Mouse (Mus musculus) embryonic facial prominence, embryonic 12.5 days (tissue): ENCODE results near the gene Gbe1. TPM values are rescaled to one million over a fixed set of nuclear protein-coding genes. Genes with fewer than 3 reads are reported as not detected.

Experiments used
- ATAC-seq: fragments of 200-750 bp; cut with Nextera tagmentation; 2 replicates; pipeline ENCODE4 v1.8.0; 2017; ENCODE audit not compliant: insufficient number of reproducible peaks, insufficient read depth, low FRiP score, low TSS enrichment
- H3K27ac ChIP-seq: fragments of 300-500 bp; sonication (generic); 2 replicates; pipeline ENCODE4 v1.5.1; 2016; ENCODE audit warnings: mild to moderate bottlenecking
- H3K27me3 ChIP-seq: fragments of 300-500 bp; sonication (generic); 2 replicates; pipeline ENCODE4 v1.6.1; 2016; ENCODE audit warnings: mild to moderate bottlenecking, moderate library complexity
- H3K36me3 ChIP-seq: fragments of 300-500 bp; sonication (generic); 2 replicates; pipeline ENCODE4 v1.6.1; 2016; ENCODE audit warnings: mild to moderate bottlenecking
- H3K4me1 ChIP-seq: fragments of 300-500 bp; sonication (generic); 2 replicates; pipeline ENCODE4 v1.6.1; 2016
- H3K4me2 ChIP-seq: fragments of 300-500 bp; sonication (generic); replicated peaks from 2 replicates; pipeline ENCODE4 v1.6.1; 2016; ENCODE audit warnings: mild to moderate bottlenecking, moderate library complexity
- H3K4me3 ChIP-seq: fragments of 300-500 bp; sonication (generic); 2 replicates; pipeline ENCODE4 v1.5.1; 2016; ENCODE audit warnings: mild to moderate bottlenecking
- H3K9ac ChIP-seq: fragments of 300-500 bp; sonication (generic); 2 replicates; pipeline ENCODE4 v1.6.1; 2016; ENCODE audit warnings: mild to moderate bottlenecking, moderate library complexity
- H3K9me3 ChIP-seq: fragments of 300-500 bp; sonication (generic); 2 replicates; pipeline ENCODE4 v1.6.1; 2016; ENCODE audit warnings: mild to moderate bottlenecking, moderate library complexity
- WGBS: fragments of 180-500 bp; shearing (Covaris S2); methylation state at CpG from one replicate; pipeline ENCODE4 v1.1.7; 2016; 5-methylcytosine and 5-hydroxymethylcytosine counted together
- polyA plus RNA-seq: library from polyadenylated mRNA; unstranded; fragments of >200 nt; fragmentation: Nextera tagmentation; extraction: Ambion mirVana; gene quantifications from 2 replicates; pipeline ENCODE4 v1.2.1, GENCODE M21; 2016

Gbe1 gene
- polyA plus RNA-seq, 1 experiment from 2014 or later, result 17.6 TPM

DNA sequence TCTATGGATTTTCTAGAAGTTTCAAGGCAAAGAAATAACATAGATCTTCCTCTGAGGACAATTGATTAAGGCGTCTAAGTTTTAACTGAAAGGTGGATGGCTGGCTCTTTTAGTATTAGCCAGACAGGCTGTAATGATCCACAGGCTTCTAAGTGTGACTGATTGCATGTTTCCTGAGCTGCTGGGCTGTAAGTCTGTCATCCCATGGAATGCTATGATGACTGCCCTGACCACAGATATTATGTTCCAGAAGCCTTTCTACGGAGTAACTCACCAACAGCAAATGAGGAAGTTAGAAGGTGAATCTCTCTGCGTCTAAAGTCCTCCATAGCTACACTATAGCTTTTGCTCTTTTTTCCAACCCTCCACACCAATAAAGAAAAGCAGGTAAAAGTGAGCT lies 197.2 kb downstream of the Gbe1 start:
- 77% methylated on average over 3 of the region's 3 CpGs for WGBS
- Histone ChIP-seq H3K4me1 (no peaks in the 10 kb centered on the region), H3K27ac (no peak overlapping the region), H3K27me3 (no peaks in the 10 kb centered on the region), H3K9ac (no peak overlapping the region), H3K4me2 (no peak overlapping the region), H3K9me3 (no peaks in the 10 kb centered on the region), H3K4me3 (no peak overlapping the region), H3K36me3 (no peaks in the 10 kb centered on the region)
- ATAC-seq, result no peak

DNA sequence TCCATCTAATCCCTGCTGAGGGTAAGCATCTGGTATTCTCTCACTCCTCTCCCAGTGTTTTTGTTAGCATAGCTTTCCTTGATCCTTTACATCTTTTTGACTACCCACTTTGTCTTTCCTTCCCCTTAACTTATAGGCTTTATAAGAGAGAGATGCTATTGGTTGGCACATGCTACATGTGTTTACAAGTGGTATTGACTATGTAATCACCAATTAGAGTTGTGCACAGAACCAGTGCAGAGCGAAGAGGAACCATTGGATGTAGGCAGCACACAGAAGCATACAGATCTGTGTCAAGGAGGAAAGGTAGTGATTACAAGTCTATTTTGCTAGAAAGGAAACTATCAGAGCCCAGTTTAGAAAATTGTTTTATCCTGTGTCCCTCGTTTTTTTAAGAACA lies 209.1 kb downstream of the Gbe1 start:
- 62% methylated on average over 2 of the region's 2 CpGs for WGBS
- ATAC-seq, result no peak
- no peaks in the 10 kb centered on the region for H3K27me3 ChIP-seq
- no peak overlapping the region for H3K4me3 ChIP-seq
- H3K4me1 ChIP-seq, result no peaks in the 10 kb centered on the region
- no peak overlapping the region for H3K4me2 ChIP-seq
- H3K27ac ChIP-seq, result no peak overlapping the region
- H3K36me3 ChIP-seq, result no peaks in the 10 kb centered on the region
- no peaks in the 10 kb centered on the region for H3K9me3 ChIP-seq
- no peak overlapping the region for H3K9ac ChIP-seq

DNA sequence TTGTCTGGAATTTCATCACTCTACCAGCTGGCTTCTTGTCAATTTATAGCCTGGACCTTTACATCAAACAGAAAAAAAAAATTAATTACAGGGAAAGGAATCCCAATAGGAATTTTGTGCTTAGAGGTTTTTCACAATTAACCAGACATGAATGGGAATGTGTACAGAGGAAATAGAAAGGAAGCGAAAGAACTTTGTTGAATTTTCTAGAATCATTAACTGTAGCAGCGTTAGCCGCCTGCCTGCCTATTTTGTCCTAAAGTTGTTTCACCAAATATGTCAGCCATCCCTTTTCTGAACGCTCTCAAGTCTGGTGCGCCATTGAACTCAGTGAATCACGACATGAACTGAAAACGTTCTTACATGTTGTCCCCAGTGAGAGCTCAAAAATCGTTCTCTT lies 209.8 kb downstream of the Gbe1 start:
- ATAC-seq, result no peak
- no peaks in the 10 kb centered on the region for H3K36me3 ChIP-seq

DNA sequence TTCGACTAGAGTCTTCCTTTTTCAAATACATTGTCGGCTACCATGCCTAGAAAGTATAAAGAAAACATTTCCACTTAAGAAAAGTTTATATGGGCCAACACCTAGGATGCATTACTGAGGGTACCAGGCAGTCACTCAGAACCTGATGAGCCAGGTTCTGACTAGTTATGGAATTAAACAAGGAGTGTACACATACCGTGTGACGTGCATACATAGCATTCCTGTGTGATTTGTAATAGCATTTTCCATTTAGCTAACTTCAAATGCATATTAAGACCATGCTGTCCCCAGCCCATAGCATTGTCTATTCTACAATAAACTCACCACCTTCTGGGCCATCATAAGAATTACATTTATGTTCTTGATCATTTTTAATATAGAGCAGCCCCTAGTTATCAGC lies 210.5 kb downstream of the Gbe1 start:
- ATAC-seq, result no peak

More for the DNA sequence above, 209.8 kb downstream of the Gbe1 start:
- Histone ChIP-seq H3K9me3 (no peaks in the 10 kb centered on the region), H3K9ac (no peak overlapping the region), H3K4me1 (no peaks in the 10 kb centered on the region), H3K4me2 (no peak overlapping the region), H3K4me3 (no peak overlapping the region), H3K27me3 (no peaks in the 10 kb centered on the region), H3K27ac (no peak overlapping the region)
- 85% methylated on average over 8 of the region's 8 CpGs for WGBS

DNA sequence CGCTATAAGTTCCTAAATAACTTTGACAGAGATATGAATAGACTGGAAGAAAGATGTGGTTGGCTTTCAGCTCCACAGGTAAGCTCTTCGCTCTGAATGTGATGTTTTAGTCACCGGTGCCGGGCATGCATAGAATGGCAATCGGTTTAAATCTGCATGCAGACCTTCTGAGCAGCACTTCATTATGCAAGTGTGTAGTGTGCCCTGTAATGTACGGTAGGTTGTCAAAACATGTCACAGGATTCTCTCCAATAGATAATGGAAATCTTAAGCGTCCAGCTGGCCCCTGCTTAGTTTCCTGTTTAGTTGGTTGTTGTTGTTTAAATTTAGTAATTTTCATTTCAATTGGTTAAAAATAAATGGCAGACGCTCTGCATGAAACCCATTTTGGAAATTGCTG lies 213.5 kb downstream of the Gbe1 start:
- H3K4me2 ChIP-seq, result no peak overlapping the region
- no peak overlapping the region for H3K9ac ChIP-seq
- H3K27me3 ChIP-seq, result no peaks in the 10 kb centered on the region
- no peak overlapping the region for H3K27ac ChIP-seq
- no peaks in the 10 kb centered on the region for H3K9me3 ChIP-seq
- H3K36me3 ChIP-seq, result no peaks in the 10 kb centered on the region
- WGBS, result 85% methylated on average over 8 of the region's 8 CpGs
- no peaks in the 10 kb centered on the region for H3K4me1 ChIP-seq
- H3K4me3 ChIP-seq, result no peak overlapping the region
- no peak for ATAC-seq

More for the DNA sequence above, 210.5 kb downstream of the Gbe1 start:
- no peaks in the 10 kb centered on the region for H3K36me3 ChIP-seq
- H3K27me3 ChIP-seq, result no peaks in the 10 kb centered on the region
- H3K9me3 ChIP-seq, result no peaks in the 10 kb centered on the region
- no peak overlapping the region for H3K4me2 ChIP-seq
- no peak overlapping the region for H3K4me3 ChIP-seq
- H3K27ac ChIP-seq, result no peak overlapping the region
- no peaks in the 10 kb centered on the region for H3K4me1 ChIP-seq
- WGBS, result 81% methylated on average over 4 of the region's 4 CpGs
- no peak overlapping the region for H3K9ac ChIP-seq

DNA sequence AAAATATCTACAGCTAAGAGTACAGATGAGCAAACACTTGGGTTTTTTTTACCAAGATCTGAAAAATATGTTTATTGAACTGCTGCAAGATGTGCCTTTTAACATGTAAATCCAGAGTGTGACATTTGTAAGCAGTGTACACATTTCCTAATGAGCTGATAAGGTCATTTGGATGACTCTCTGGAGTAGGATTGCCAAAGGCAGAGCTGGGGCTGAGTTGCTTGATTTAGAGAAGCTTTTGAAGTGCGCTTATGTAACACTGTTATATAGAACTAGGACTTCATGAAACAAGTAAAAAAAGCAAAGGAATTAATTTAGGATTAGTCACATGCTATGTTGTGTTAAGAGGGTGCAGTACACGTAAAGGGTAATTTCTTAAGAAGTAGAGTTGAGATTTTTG lies 221.5 kb downstream of the Gbe1 start:
- Histone ChIP-seq H3K9ac (no peak overlapping the region), H3K4me1 (no peaks in the 10 kb centered on the region), H3K36me3 (no peaks in the 10 kb centered on the region), H3K9me3 (no peaks in the 10 kb centered on the region), H3K4me3 (no peak overlapping the region), H3K4me2 (no peak overlapping the region), H3K27me3 (no peaks in the 10 kb centered on the region), H3K27ac (no peak overlapping the region)
- no peak for ATAC-seq
- WGBS, result 87% methylated on average over 2 of the region's 2 CpGs

DNA sequence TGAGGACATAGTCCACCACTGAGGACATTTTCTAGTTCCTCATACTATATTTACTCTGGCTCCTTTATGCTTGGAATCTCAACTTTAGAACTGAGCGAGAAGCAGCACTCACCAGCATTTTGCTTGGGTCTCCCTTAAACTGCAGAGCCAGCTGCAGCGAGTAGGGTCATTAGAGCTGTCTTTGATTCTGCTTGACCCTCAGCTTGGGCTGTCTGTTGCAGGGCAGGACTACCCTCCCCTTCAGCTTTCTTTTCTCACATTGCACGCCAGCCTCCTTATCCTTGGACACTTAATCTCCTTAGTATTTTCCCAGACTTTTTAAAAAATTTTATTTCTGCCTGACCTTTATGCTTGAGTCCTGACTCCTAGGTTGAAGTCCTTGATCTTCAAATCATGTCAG lies 237.1 kb downstream of the Gbe1 start:
- no peak for ATAC-seq
- no peaks in the 10 kb centered on the region for H3K27me3 ChIP-seq
- 36% methylated on average over 3 of the region's 3 CpGs for WGBS

DNA sequence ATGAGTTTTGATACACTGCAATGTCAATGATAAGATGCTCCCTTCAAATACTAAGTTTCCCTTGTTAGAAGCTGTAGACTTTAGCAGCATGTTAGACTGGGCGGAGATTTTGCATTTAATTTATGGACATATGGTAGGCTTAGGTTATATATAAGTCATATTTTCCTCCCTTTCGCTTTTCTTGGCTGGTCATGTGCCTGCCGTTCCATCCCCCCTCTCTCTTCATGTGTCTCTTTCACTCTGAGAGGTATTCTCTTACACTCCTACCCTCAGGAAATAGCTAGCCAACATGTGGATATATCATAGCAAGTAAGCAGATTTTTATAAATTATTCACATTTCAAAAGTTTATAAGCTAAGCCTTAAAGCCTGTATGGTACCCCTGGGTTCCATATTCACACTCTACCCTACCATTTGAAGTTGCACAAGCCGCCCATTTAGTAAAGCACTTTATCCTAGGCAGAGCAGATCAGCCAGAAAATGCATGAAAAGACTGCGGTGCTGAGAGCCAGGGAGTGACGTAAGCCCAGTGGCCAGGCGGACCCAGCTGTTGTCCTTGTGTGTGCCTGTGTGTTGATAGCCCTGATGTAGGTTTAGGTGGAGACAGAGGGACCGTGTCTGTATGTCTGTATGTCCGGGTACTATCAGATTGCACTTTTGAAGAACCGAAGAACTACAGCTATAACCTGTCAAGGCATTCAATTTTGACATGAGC lies 248.0 kb downstream of the Gbe1 start:
- no peak overlapping the region for H3K27ac ChIP-seq
- H3K36me3 ChIP-seq, result no peaks in the 10 kb centered on the region
- WGBS, result 76% methylated on average over 10 of the region's 10 CpGs
- H3K4me2 ChIP-seq, result no peak overlapping the region
- peak; percentile 52; the same call in 1 of the 2 replicates for ATAC-seq
- H3K4me1 ChIP-seq, result no peaks in the 10 kb centered on the region
- no peaks in the 10 kb centered on the region for H3K27me3 ChIP-seq
- H3K9ac ChIP-seq, result no peak overlapping the region
- H3K9me3 ChIP-seq, result no peaks in the 10 kb centered on the region
- no peak overlapping the region for H3K4me3 ChIP-seq

More for the DNA sequence above, 237.1 kb downstream of the Gbe1 start:
- Histone ChIP-seq H3K9me3 (no peaks in the 10 kb centered on the region), H3K9ac (no peak overlapping the region), H3K4me1 (no peaks in the 10 kb centered on the region), H3K4me2 (no peak overlapping the region), H3K27ac (no peak overlapping the region), H3K36me3 (no peaks in the 10 kb centered on the region), H3K4me3 (no peak overlapping the region)

DNA sequence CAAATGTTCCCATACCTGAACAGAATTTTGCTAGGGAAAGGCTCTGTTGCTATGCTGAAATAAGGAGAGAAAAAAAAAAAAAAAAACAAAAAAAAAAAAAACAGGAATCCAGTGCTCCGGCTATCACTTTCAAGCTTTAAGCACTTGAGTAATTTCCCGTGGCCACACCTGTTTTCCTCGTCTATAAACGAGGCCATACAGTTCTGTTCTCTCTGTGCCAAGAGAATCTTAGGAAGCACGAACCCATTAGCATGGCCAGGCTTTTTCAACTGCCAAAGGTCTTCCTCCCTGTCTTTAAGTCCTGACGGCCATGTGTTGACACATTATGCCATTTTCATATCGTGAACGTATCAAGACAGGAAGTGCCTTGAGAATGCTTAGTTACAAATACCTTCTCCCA lies 248.8 kb downstream of the Gbe1 start:
- Histone ChIP-seq H3K4me2 (no peak overlapping the region), H3K27ac (no peak overlapping the region)

DNA sequence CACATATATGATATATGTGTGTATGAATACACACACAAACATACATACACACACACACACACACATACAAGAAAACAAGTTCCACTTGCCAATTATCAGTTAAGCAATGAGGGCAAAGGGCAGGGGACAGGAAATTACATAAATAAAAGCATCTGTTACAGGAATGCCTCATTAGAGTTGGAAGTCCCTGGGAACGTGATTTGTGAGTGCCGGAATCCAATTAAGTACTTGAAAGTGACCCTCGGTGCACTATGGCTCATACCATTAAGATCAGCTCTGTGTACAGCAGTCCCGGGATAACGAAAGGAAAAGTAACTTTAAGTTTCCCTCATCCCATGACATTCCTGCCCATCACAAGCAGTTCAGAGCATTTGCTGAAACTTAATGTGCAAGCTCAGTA lies 249.7 kb downstream of the Gbe1 start:
- Histone ChIP-seq H3K9me3 (no peaks in the 10 kb centered on the region), H3K36me3 (no peaks in the 10 kb centered on the region), H3K27me3 (no peaks in the 10 kb centered on the region), H3K4me2 (no peak overlapping the region), H3K9ac (no peak overlapping the region), H3K4me3 (no peak overlapping the region), H3K27ac (no peak overlapping the region), H3K4me1 (no peaks in the 10 kb centered on the region)
- WGBS, result 21% methylated on average over 5 of the region's 5 CpGs
- ATAC-seq, result no peak

More for the DNA sequence above, 248.8 kb downstream of the Gbe1 start:
- ATAC-seq, result no peak
- Histone ChIP-seq H3K9me3 (no peaks in the 10 kb centered on the region), H3K4me3 (no peak overlapping the region), H3K4me1 (no peaks in the 10 kb centered on the region), H3K36me3 (no peaks in the 10 kb centered on the region), H3K9ac (no peak overlapping the region), H3K27me3 (no peaks in the 10 kb centered on the region)
- 68% methylated on average over 8 of the region's 8 CpGs for WGBS

DNA sequence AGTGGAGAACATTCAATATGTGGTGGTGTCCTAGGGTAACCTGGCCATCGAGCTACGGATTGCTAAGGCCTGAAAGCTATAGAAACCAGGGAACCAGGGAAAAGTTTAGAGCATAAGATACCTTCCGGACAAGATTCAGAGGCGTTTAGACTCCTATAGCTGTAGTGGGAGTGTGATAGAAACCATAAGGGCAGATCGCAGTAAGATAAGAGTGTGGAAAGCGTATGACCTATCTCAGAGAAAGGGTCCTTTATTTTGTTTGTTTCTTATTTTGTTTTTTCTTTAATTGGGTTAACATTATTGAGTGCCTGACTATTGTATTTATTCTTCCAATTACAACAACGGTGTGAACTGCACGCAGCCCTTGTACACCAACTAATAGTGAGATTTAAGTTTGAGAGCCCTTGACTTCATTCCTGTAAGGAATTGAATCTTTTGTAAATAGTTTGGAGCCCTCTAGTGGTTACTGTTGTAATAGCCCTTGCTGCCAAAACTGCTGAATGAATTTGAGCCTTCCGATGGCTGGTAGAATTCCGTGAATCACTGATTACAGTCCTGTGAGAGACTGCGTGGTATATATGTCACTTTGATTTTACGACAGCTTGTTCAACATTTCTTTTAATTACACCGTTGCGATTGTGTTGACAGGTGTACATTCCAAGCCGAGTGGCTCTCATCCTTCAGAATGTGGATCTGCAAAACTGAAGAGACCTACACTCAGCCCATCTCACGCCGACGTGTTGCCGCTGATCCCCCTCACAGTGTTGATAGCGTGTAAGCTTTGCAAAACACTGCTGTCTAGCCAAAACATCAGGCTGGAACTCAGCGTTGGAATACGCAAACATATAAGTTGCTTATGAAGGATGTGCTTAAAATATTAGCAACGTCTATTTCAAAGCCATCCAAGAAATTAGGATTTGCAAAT lies 254.9 kb downstream of the Gbe1 start:
- H3K36me3 ChIP-seq, result no peaks in the 10 kb centered on the region
- no peaks in the 10 kb centered on the region for H3K4me1 ChIP-seq
- H3K9me3 ChIP-seq, result no peaks in the 10 kb centered on the region
- no peak overlapping the region for H3K4me3 ChIP-seq
- H3K4me2 ChIP-seq, result no peak overlapping the region
- ATAC-seq, result no peak
- H3K27me3 ChIP-seq, result no peaks in the 10 kb centered on the region
- no peak overlapping the region for H3K9ac ChIP-seq
- 58% methylated on average over 23 of the region's 23 CpGs for whole genome bisulfite sequencing
- no peak overlapping the region for H3K27ac ChIP-seq

DNA sequence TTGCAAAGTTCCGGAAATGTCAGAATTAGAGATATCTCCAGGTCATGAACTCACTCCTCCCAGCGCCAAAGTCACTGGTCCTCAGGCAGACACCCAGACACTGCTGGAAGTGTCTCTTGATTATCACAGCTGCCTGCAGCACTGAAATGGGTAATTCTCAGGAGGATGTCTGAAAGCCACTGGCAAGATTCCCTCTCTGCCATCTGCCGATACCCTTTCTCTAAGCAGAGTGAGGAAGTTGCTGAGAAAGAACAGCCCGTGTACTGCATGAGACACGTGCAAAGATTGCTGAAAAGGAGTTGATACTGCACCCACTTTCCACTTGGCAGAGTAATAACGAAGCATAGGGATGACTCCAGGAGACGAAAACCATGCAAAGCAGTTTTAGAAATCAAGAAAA lies 272.2 kb downstream of the Gbe1 start:
- Histone ChIP-seq H3K36me3 (no peaks in the 10 kb centered on the region), H3K27ac (no peak overlapping the region), H3K4me2 (no peak overlapping the region), H3K4me3 (no peak overlapping the region), H3K9me3 (no peaks in the 10 kb centered on the region), H3K9ac (no peak overlapping the region), H3K27me3 (no peaks in the 10 kb centered on the region), H3K4me1 (no peaks in the 10 kb centered on the region)
- ATAC-seq, result no peak
- no CpG with 5 or more reads among the region's 7 CpGs for WGBS
